Mouse (Mus musculus): ENCODE data around the gene Idh1. TPM values are rescaled to one million over a fixed set of nuclear protein-coding genes. Genes with fewer than 3 reads are reported as not detected.

The Idh1 gene
- total and polyA plus RNA-seq, 2 experiments from 2014 or later, result 201 to 346 TPM

- WGBS, result 28% methylated on average over 2 of the region's 2 CpGs
- no peak for TF ChIP-seq CTCF (IDR thresholded peaks at IDR 0.05; ENCODE audit: low read depth)
Measured at GRCm38 (mm10) chr1:65213214-65213613, 26.9 kb upstream of the Idh1 start.

DNA sequence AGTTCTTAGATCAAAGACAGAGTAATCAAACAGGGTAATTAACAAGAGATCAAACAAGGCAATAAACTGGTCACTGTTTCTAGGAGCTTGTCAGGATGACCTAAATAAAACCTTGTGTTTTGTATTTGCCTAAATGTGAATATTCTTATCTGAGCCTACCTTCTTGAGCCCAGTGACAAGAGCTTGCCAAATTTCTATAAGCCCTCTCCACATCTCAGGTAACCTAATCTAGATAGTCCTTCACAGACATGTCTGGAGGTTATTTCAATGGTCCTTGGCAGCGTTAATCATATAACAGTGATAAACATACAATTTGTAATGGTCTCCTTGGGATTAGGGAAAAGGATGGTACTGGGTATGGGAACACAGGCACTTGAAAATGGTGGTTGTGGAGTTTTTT, 18.0 kb upstream of the Idh1 start:
- Histone ChIP-seq H3K4me2 (ENCODE audit: low read depth, low read length) (no peak overlapping the region), H3K9ac (replicated peaks; ENCODE audit: low read length) (no peak overlapping the region), H3K4me3 (ENCODE audit: low read length) (no peak overlapping the region), H3K27me3 (ENCODE audit: insufficient read depth, low read length) (no peaks in the 10 kb centered on the region), H3K27ac (no peak overlapping the region), H3K36me3 (ENCODE audit: insufficient read depth, low read length) (peaks cover 23% of the 10 kb centered on the region; the same call in 1 of the 2 replicates), H3K9me3 (ENCODE audit: low read length) (no peaks in the 10 kb centered on the region), H3K4me1 (ENCODE audit: insufficient read depth, low read length) (no peaks in the 10 kb centered on the region)
- no peak for TF ChIP-seq CTCF (IDR thresholded peaks at IDR 0.05; ENCODE audit: low read depth)
- WGBS, result 92% methylated on average over 1 of the region's 1 CpGs
- DNase-seq (ENCODE audit: low spot score), result no peak
- ATAC-seq, result no peak

More at GRCm38 (mm10) chr1:65213214-65213613, 26.9 kb upstream of the Idh1 start:
- DNase-seq (ENCODE audit: low spot score) (no peak), ATAC-seq (no peak)
- H3K9ac ChIP-seq (replicated peaks; ENCODE audit: low read length), result no peak overlapping the region
- H3K36me3 ChIP-seq (ENCODE audit: insufficient read depth, low read length), result 0 out of 2 replicates have a peak, but pooled peaks cover 3% of the 10 kb centered on the region
- peaks cover 6% of the 10 kb centered on the region; the same call in 1 of the 2 replicates for H3K9me3 ChIP-seq (ENCODE audit: low read length)
- H3K27ac ChIP-seq, result no peak overlapping the region
- H3K4me3 ChIP-seq (ENCODE audit: low read length), result no peak overlapping the region
- H3K27me3 ChIP-seq (ENCODE audit: insufficient read depth, low read length), result no peaks in the 10 kb centered on the region
- H3K4me2 ChIP-seq (ENCODE audit: low read depth, low read length), result no peak overlapping the region
- no peaks in the 10 kb centered on the region for H3K4me1 ChIP-seq (ENCODE audit: insufficient read depth, low read length)

DNA sequence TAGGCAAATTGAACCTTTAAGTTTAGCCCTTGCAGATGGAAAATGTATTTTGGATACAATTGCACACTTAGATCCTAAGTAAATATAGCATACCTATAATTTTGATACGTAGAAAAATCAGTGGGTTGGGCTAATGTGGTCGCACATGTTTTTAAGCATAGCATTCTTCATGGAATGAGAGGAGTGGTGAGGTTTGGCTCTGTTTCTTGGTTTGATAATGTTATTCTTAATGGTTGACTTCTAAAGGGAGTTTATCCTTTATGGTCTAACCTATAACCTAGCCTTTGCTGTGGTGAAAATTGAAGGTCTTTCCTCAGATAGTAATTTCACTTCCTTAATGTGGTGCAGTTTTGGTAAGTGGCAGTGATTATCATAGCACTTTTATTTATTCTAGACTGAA, 12.6 kb upstream of the Idh1 start:
- no peaks in the 10 kb centered on the region for H3K4me1 ChIP-seq (ENCODE audit: insufficient read depth, low read length)
- DNase-seq (ENCODE audit: low spot score), result no peak
- H3K9me3 ChIP-seq (ENCODE audit: low read length), result no peaks in the 10 kb centered on the region
- ATAC-seq, result no peak
- H3K4me2 ChIP-seq (ENCODE audit: low read depth, low read length), result no peak overlapping the region
- H3K36me3 ChIP-seq (ENCODE audit: insufficient read depth, low read length), result peaks cover 8% of the 10 kb centered on the region; the same call in 1 of the 2 replicates
- H3K27ac ChIP-seq, result no peak overlapping the region
- no peak overlapping the region for H3K4me3 ChIP-seq (ENCODE audit: low read length)
- no peaks in the 10 kb centered on the region for H3K27me3 ChIP-seq (ENCODE audit: insufficient read depth, low read length)
- no peak for TF ChIP-seq CTCF (IDR thresholded peaks at IDR 0.05; ENCODE audit: low read depth)
- H3K9ac ChIP-seq (replicated peaks; ENCODE audit: low read length), result no peak overlapping the region
- WGBS, result 95% methylated on average over 2 of the region's 2 CpGs

- DNase-seq (ENCODE audit: low spot score) (no peak), ATAC-seq (no peak)
- WGBS, result 86% methylated on average over 2 of the region's 2 CpGs
- Histone ChIP-seq H3K9me3 (ENCODE audit: low read length) (no peaks in the 10 kb centered on the region), H3K4me1 (ENCODE audit: insufficient read depth, low read length) (no peaks in the 10 kb centered on the region), H3K9ac (replicated peaks; ENCODE audit: low read length) (no peak overlapping the region), H3K27me3 (ENCODE audit: insufficient read depth, low read length) (no peaks in the 10 kb centered on the region), H3K4me2 (ENCODE audit: low read depth, low read length) (no peak overlapping the region), H3K4me3 (ENCODE audit: low read length) (no peak overlapping the region), H3K27ac (no peak overlapping the region), H3K36me3 (ENCODE audit: insufficient read depth, low read length) (peaks cover 7% of the 10 kb centered on the region; the same call in 1 of the 2 replicates)
- no peak for TF ChIP-seq CTCF (IDR thresholded peaks at IDR 0.05; ENCODE audit: low read depth)
Measured at GRCm38 (mm10) chr1:65198425-65198824, 12.1 kb upstream of the Idh1 start.

DNA sequence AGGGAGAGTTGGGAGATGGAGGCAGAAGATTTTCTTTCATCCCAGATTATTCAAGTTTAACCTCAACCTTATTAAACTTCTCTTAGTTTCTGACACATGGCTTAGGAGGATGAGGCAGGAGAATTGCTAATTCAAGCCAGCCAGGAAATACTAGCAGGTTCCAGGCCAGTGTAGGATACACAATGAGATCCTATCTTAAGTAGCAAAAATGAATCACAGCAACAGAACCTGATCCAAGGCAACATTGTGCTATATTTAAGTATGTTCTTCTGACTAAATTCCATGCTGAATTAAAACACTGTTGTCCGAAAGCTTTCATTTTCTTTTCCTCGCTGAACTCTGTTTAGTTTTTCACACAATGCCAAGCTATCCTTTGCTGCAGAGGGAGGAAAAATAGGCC, 6.9 kb upstream of the Idh1 start:
- no peak for DNase-seq (ENCODE audit: low spot score)
- Histone ChIP-seq H3K27ac (no peak overlapping the region), H3K4me1 (ENCODE audit: insufficient read depth, low read length) (no peaks in the 10 kb centered on the region), H3K9me3 (ENCODE audit: low read length) (no peaks in the 10 kb centered on the region), H3K4me3 (ENCODE audit: low read length) (no peak overlapping the region), H3K27me3 (ENCODE audit: insufficient read depth, low read length) (no peaks in the 10 kb centered on the region), H3K36me3 (ENCODE audit: insufficient read depth, low read length) (peaks cover 17% of the 10 kb centered on the region; the same call in 1 of the 2 replicates), H3K9ac (replicated peaks; ENCODE audit: low read length) (no peak overlapping the region), H3K4me2 (ENCODE audit: low read depth, low read length) (no peak overlapping the region)
- no peak for TF ChIP-seq CTCF (IDR thresholded peaks at IDR 0.05; ENCODE audit: low read depth)
- WGBS, result 93% methylated on average over 2 of the region's 2 CpGs
- no peak for ATAC-seq

DNA sequence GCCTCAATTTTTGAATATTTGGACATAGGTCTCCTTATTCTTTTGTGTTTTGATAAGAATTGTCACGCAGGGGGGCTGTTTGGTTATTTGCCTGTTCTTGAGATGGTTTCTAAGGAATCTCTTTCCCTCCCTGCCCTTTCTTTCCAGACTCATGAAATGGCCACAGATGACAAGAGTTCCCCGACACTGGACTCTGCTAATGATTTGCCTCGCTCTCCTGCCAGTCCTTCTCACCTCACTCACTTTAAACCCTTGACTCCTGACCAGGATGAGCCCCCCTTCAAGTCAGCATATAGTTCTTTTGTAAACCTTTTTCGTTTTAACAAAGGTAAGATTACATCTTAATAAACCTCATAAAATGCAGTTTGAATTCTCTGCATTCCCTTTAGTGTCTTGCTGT, 3.9 kb upstream of the Idh1 start:
- Histone ChIP-seq H3K9ac (replicated peaks; ENCODE audit: low read length) (no peak overlapping the region), H3K27ac (no peak overlapping the region), H3K4me1 (ENCODE audit: insufficient read depth, low read length) (no peaks in the 10 kb centered on the region; the same call in 1 of the 2 replicates), H3K4me2 (ENCODE audit: low read depth, low read length) (no peak overlapping the region), H3K36me3 (ENCODE audit: insufficient read depth, low read length) (peaks cover 16% of the 10 kb centered on the region; the same call in 1 of the 2 replicates), H3K4me3 (ENCODE audit: low read length) (no peak overlapping the region), H3K27me3 (ENCODE audit: insufficient read depth, low read length) (no peaks in the 10 kb centered on the region), H3K9me3 (ENCODE audit: low read length) (no peaks in the 10 kb centered on the region)
- no peak for ATAC-seq
- DNase-seq (ENCODE audit: low spot score), result no peak
- 84% methylated on average over 4 of the region's 4 CpGs for WGBS
- TF ChIP-seq CTCF (IDR thresholded peaks at IDR 0.05; ENCODE audit: low read depth), result no peak

- H3K9ac ChIP-seq (replicated peaks; ENCODE audit: low read length), result peak overlapping the region; percentile 64
- peak overlapping the region; percentile 93 for H3K4me3 ChIP-seq (ENCODE audit: low read length)
- no peak for DNase-seq (ENCODE audit: low spot score)
- no peak for TF ChIP-seq CTCF (IDR thresholded peaks at IDR 0.05; ENCODE audit: low read depth)
- H3K4me1 ChIP-seq (ENCODE audit: insufficient read depth, low read length), result no peaks in the 10 kb centered on the region; the same call in 1 of the 2 replicates
- peak overlapping the region; percentile 83 for H3K27ac ChIP-seq
- H3K27me3 ChIP-seq (ENCODE audit: insufficient read depth, low read length), result no peaks in the 10 kb centered on the region
- no peaks in the 10 kb centered on the region for H3K9me3 ChIP-seq (ENCODE audit: low read length)
- no peak for ATAC-seq
- peak overlapping the region; percentile 94 for H3K4me2 ChIP-seq (ENCODE audit: low read depth, low read length)
- WGBS, result 0% methylated on average over 6 of the region's 6 CpGs
- H3K36me3 ChIP-seq (ENCODE audit: insufficient read depth, low read length), result peaks cover under 1% of the 10 kb centered on the region; the same call in 1 of the 2 replicates
Measured at GRCm38 (mm10) chr1:65187074-65187430, 752 bp upstream of the Idh1 start.

All from hindbrain, postnatal 0 days (tissue).